Mouse (Mus musculus): ENCODE results near the gene Thrb. TPM values are rescaled to one million over a fixed set of nuclear protein-coding genes. Genes with fewer than 3 reads are reported as not detected.
A peak's percentile ranks its signal among the peaks of the same experiment; 100 is the strongest.
"Not testable (repeated sequence)": the region's sequence is repeated elsewhere in the genome, so short reads cannot be mapped to it uniquely, and the experiment has no call there.

The Thrb gene
- total RNA-seq, 1 experiment from 2014 or later = 0.23 TPM

- ATAC-seq (ENCODE audit: extremely low read depth, insufficient number of reproducible peaks, low FRiP score, poor library complexity, severe bottlenecking) = no peak
Measured at GRCm38 (mm10) chr14:17911157-17911556, 251.1 kb downstream of the Thrb start.

GRCm38 (mm10) chr14:17912573-17913207 is 252.6 kb downstream of the Thrb start:
- ATAC-seq (ENCODE audit: extremely low read depth, insufficient number of reproducible peaks, low FRiP score, poor library complexity, severe bottlenecking) = no peak

- ATAC-seq (ENCODE audit: extremely low read depth, insufficient number of reproducible peaks, low FRiP score, poor library complexity, severe bottlenecking) = no peak
Measured at GRCm38 (mm10) chr14:17915556-17915955, 255.5 kb downstream of the Thrb start.

- no peak for ATAC-seq (ENCODE audit: extremely low read depth, insufficient number of reproducible peaks, low FRiP score, poor library complexity, severe bottlenecking)
Measured at GRCm38 (mm10) chr14:17916651-17917050, 256.6 kb downstream of the Thrb start.

GRCm38 (mm10) chr14:17917124-17917763 is 257.2 kb downstream of the Thrb start:
- no peak for ATAC-seq (ENCODE audit: extremely low read depth, insufficient number of reproducible peaks, low FRiP score, poor library complexity, severe bottlenecking)

- ATAC-seq (ENCODE audit: extremely low read depth, insufficient number of reproducible peaks, low FRiP score, poor library complexity, severe bottlenecking) = no peak
Measured at GRCm38 (mm10) chr14:17917899-17918298, 257.8 kb downstream of the Thrb start.

GRCm38 (mm10) chr14:17922807-17923704 is 263.0 kb downstream of the Thrb start:
- no peak for ATAC-seq (ENCODE audit: extremely low read depth, insufficient number of reproducible peaks, low FRiP score, poor library complexity, severe bottlenecking)

- no peak for ATAC-seq (ENCODE audit: extremely low read depth, insufficient number of reproducible peaks, low FRiP score, poor library complexity, severe bottlenecking)
Measured at GRCm38 (mm10) chr14:17927469-17927868, 267.4 kb downstream of the Thrb start.

GRCm38 (mm10) chr14:17929585-17929984 is 269.5 kb downstream of the Thrb start:
- no peak for ATAC-seq (ENCODE audit: extremely low read depth, insufficient number of reproducible peaks, low FRiP score, poor library complexity, severe bottlenecking)

GRCm38 (mm10) chr14:17933475-17933874 is 273.4 kb downstream of the Thrb start:
- no peak for ATAC-seq (ENCODE audit: extremely low read depth, insufficient number of reproducible peaks, low FRiP score, poor library complexity, severe bottlenecking)

- ATAC-seq (ENCODE audit: extremely low read depth, insufficient number of reproducible peaks, low FRiP score, poor library complexity, severe bottlenecking) = not testable (repeated sequence)
Measured at GRCm38 (mm10) chr14:17934779-17935178, 274.7 kb downstream of the Thrb start.

- no peak for ATAC-seq (ENCODE audit: extremely low read depth, insufficient number of reproducible peaks, low FRiP score, poor library complexity, severe bottlenecking)
Measured at GRCm38 (mm10) chr14:17954038-17954437, 294.0 kb downstream of the Thrb start.

- ATAC-seq (ENCODE audit: extremely low read depth, insufficient number of reproducible peaks, low FRiP score, poor library complexity, severe bottlenecking) = no peak
Measured at GRCm38 (mm10) chr14:17959901-17960300, 299.8 kb downstream of the Thrb start.

GRCm38 (mm10) chr14:17967117-17967726 is 307.2 kb downstream of the Thrb start:
- peak; percentile 41; the same call in 1 of the 2 replicates for ATAC-seq (ENCODE audit: extremely low read depth, insufficient number of reproducible peaks, low FRiP score, poor library complexity, severe bottlenecking)

- no peak for ATAC-seq (ENCODE audit: extremely low read depth, insufficient number of reproducible peaks, low FRiP score, poor library complexity, severe bottlenecking)
Measured at GRCm38 (mm10) chr14:17972132-17972531, 312.1 kb downstream of the Thrb start.

- no peak for ATAC-seq (ENCODE audit: extremely low read depth, insufficient number of reproducible peaks, low FRiP score, poor library complexity, severe bottlenecking)
Measured at GRCm38 (mm10) chr14:17972665-17973064, 312.6 kb downstream of the Thrb start.

GRCm38 (mm10) chr14:17975786-17976185 is 315.7 kb downstream of the Thrb start:
- no peak for ATAC-seq (ENCODE audit: extremely low read depth, insufficient number of reproducible peaks, low FRiP score, poor library complexity, severe bottlenecking)

GRCm38 (mm10) chr14:17978259-17978658 is 318.2 kb downstream of the Thrb start:
- ATAC-seq (ENCODE audit: extremely low read depth, insufficient number of reproducible peaks, low FRiP score, poor library complexity, severe bottlenecking) = no peak

- no peak for ATAC-seq (ENCODE audit: extremely low read depth, insufficient number of reproducible peaks, low FRiP score, poor library complexity, severe bottlenecking)
Measured at GRCm38 (mm10) chr14:17981258-17981657, 321.2 kb downstream of the Thrb start.
